29 mouse cellular contexts compared by ENCODE assay signal in genomic region chr14:123495544-123495943, GRCm38 (mm10).
DNase-seq lines count a peak whose midpoint lies in the region; ATAC-seq and TF ChIP-seq lines count a peak whose summit lies in the region.
"Had no signal": no experiment of that assay in that cellular context is flagged by ENCODE, and none has a peak within 500 bp of the region (broad histone marks: within the 10 kb centered on the region; RNA-seq: fewer than 3 reads in every experiment).

No protein-coding gene starts in this region.

- H3K4me2 ChIP-seq in forebrain, embryonic 13.5 days: no peak overlapping the region
- H3K4me2 ChIP-seq in midbrain, embryonic 16.5 days (ENCODE audit: low read length): no peak overlapping the region
- H3K4me2 ChIP-seq in midbrain, postnatal 0 days (ENCODE audit: low read depth, low read length, poor library complexity, severe bottlenecking): no peak overlapping the region
- no peak overlapping the region for H3K4me2 ChIP-seq in forebrain, embryonic 16.5 days (ENCODE audit: low read length)
- H3K4me2 ChIP-seq: embryonic facial prominence, embryonic 13.5 days; heart, embryonic 13.5 days; hindbrain, embryonic 12.5 days; hindbrain, embryonic 15.5 days had no signal

- H3K4me1 ChIP-seq in forebrain, embryonic 13.5 days: no peaks in the 10 kb centered on the region
- no peaks in the 10 kb centered on the region for H3K4me1 ChIP-seq in forebrain, embryonic 10.5 days
- H3K4me1 ChIP-seq in midbrain, embryonic 16.5 days (ENCODE audit: control insufficient read depth, insufficient read depth, low read length): no peaks in the 10 kb centered on the region
- no peaks in the 10 kb centered on the region for H3K4me1 ChIP-seq in midbrain, postnatal 0 days (ENCODE audit: insufficient read depth, low read length)
- H3K4me1 ChIP-seq in forebrain, embryonic 16.5 days (replicated peaks; ENCODE audit: control insufficient read depth, insufficient read depth, low read length): no peaks in the 10 kb centered on the region
- H3K4me1 ChIP-seq: embryonic facial prominence, embryonic 10.5 days; embryonic facial prominence, embryonic 13.5 days; heart, embryonic 10.5 days; heart, embryonic 13.5 days; hindbrain, embryonic 12.5 days; hindbrain, embryonic 15.5 days had no signal

- TF ChIP-seq CTCF in midbrain, postnatal 0 days (IDR thresholded peaks at IDR 0.05): no peak

- H3K27ac ChIP-seq in forebrain, embryonic 13.5 days: no peak overlapping the region
- H3K27ac ChIP-seq in forebrain, embryonic 10.5 days: no peak overlapping the region
- H3K27ac ChIP-seq in midbrain, embryonic 16.5 days (ENCODE audit: low read length): no peak overlapping the region
- H3K27ac ChIP-seq in midbrain, postnatal 0 days (ENCODE audit: low read depth, low read length): no peak overlapping the region
- H3K27ac ChIP-seq in forebrain, embryonic 16.5 days (ENCODE audit: low read length): no peak overlapping the region
- H3K27ac ChIP-seq: embryonic facial prominence, embryonic 10.5 days; embryonic facial prominence, embryonic 13.5 days; heart, adult 2 months; heart, embryonic 10.5 days; heart, embryonic 13.5 days; hindbrain, embryonic 12.5 days; hindbrain, embryonic 15.5 days had no signal

- peak; percentile 70 for ATAC-seq in forebrain, embryonic 13.5 days
- 0 out of 2 replicates have a peak, but pooled peaks have one; percentile 14 for ATAC-seq in midbrain, embryonic 16.5 days
- no peak for ATAC-seq in midbrain, postnatal 0 days (ENCODE audit: low FRiP score)
- peak; percentile 79 for ATAC-seq in forebrain, embryonic 16.5 days
- ATAC-seq: intestine, postnatal 0 days; Patski had no signal

- H3K9me3 ChIP-seq in forebrain, embryonic 13.5 days (replicated peaks): no peaks in the 10 kb centered on the region
- H3K9me3 ChIP-seq in forebrain, embryonic 10.5 days: no peaks in the 10 kb centered on the region
- no peaks in the 10 kb centered on the region for H3K9me3 ChIP-seq in midbrain, embryonic 16.5 days (replicated peaks; ENCODE audit: control insufficient read depth, low read length, poor library complexity, severe bottlenecking)
- H3K9me3 ChIP-seq in midbrain, postnatal 0 days (ENCODE audit: low read length): no peaks in the 10 kb centered on the region
- H3K9me3 ChIP-seq in forebrain, embryonic 16.5 days (ENCODE audit: control insufficient read depth, low read length): no peaks in the 10 kb centered on the region
- H3K9me3 ChIP-seq: embryonic facial prominence, embryonic 10.5 days; embryonic facial prominence, embryonic 13.5 days; G1E; heart, embryonic 10.5 days; heart, embryonic 13.5 days; hindbrain, embryonic 12.5 days; hindbrain, embryonic 15.5 days had no signal

- H3K27me3 ChIP-seq in forebrain, embryonic 13.5 days: no peaks in the 10 kb centered on the region
- H3K27me3 ChIP-seq in forebrain, embryonic 10.5 days (ENCODE audit: poor library complexity, severe bottlenecking): no peaks in the 10 kb centered on the region
- H3K27me3 ChIP-seq in midbrain, embryonic 16.5 days (ENCODE audit: control insufficient read depth, insufficient read depth, low read depth, low read length): no peaks in the 10 kb centered on the region
- no peaks in the 10 kb centered on the region for H3K27me3 ChIP-seq in midbrain, postnatal 0 days (ENCODE audit: insufficient read depth, low read length)
- H3K27me3 ChIP-seq in forebrain, embryonic 16.5 days (replicated peaks; ENCODE audit: control insufficient read depth, insufficient read depth, low read length): no peaks in the 10 kb centered on the region
- H3K27me3 ChIP-seq: CH12.LX; embryonic facial prominence, embryonic 13.5 days; heart, embryonic 13.5 days; hindbrain, embryonic 12.5 days; hindbrain, embryonic 15.5 days had no signal

- H3K9ac ChIP-seq in forebrain, embryonic 13.5 days: no peak overlapping the region
- no peak overlapping the region for H3K9ac ChIP-seq in midbrain, embryonic 16.5 days (ENCODE audit: low read depth, low read length)
- H3K9ac ChIP-seq in midbrain, postnatal 0 days (replicated peaks; ENCODE audit: low read length, poor library complexity, severe bottlenecking): no peak overlapping the region
- H3K9ac ChIP-seq in forebrain, embryonic 16.5 days (replicated peaks; ENCODE audit: low read depth, low read length): no peak overlapping the region
- H3K9ac ChIP-seq: embryonic facial prominence, embryonic 13.5 days; heart, embryonic 13.5 days; hindbrain, embryonic 12.5 days; hindbrain, embryonic 15.5 days had no signal

- no peaks in the 10 kb centered on the region for H3K36me3 ChIP-seq in forebrain, embryonic 13.5 days (ENCODE audit: poor library complexity, severe bottlenecking)
- H3K36me3 ChIP-seq in forebrain, embryonic 10.5 days (replicated peaks): no peaks in the 10 kb centered on the region
- H3K36me3 ChIP-seq in midbrain, embryonic 16.5 days (ENCODE audit: control insufficient read depth, insufficient read depth, low read length): no peaks in the 10 kb centered on the region
- H3K36me3 ChIP-seq in midbrain, postnatal 0 days (ENCODE audit: insufficient read depth, low read length): no peaks in the 10 kb centered on the region
- no peaks in the 10 kb centered on the region for H3K36me3 ChIP-seq in forebrain, embryonic 16.5 days (ENCODE audit: control insufficient read depth, insufficient read depth)
- H3K36me3 ChIP-seq: embryonic facial prominence, embryonic 10.5 days; embryonic facial prominence, embryonic 13.5 days; G1E; heart, embryonic 10.5 days; heart, embryonic 13.5 days; hindbrain, embryonic 12.5 days; hindbrain, embryonic 15.5 days had no signal

- no peak overlapping the region for H3K4me3 ChIP-seq in forebrain, embryonic 13.5 days
- H3K4me3 ChIP-seq in forebrain, embryonic 10.5 days: no peak overlapping the region
- H3K4me3 ChIP-seq in midbrain, embryonic 16.5 days (ENCODE audit: low read depth, low read length): no peak overlapping the region
- no peak overlapping the region for H3K4me3 ChIP-seq in midbrain, postnatal 0 days (ENCODE audit: low read depth, low read length)
- H3K4me3 ChIP-seq in forebrain, embryonic 16.5 days (replicated peaks; ENCODE audit: low read length): no peak overlapping the region
- H3K4me3 ChIP-seq: embryonic facial prominence, embryonic 10.5 days; embryonic facial prominence, embryonic 13.5 days; erythroblast, embryonic 14.5 days; heart, adult 2 months; heart, embryonic 10.5 days; heart, embryonic 13.5 days; hindbrain, embryonic 12.5 days; hindbrain, embryonic 15.5 days had no signal

- no peak for DNase-seq in forebrain, embryonic 10.5 days (ENCODE audit: extremely low spot score, low spot score)
- no peak for DNase-seq in midbrain, postnatal 0 days (ENCODE audit: low spot score)
- DNase-seq in cerebellum, postnatal 4 days (ENCODE audit: low spot score in 2 of 2): no peak
- DNase-seq in frontal cortex, postnatal 36 days (ENCODE audit: low spot score in 2 of 2): no peak
- DNase-seq: adrenal gland, postnatal 10 days; adrenal gland, postnatal 36 days; B cell, adult 2 months; cerebellum, adult 11 months; cerebellum, adult 2 months; cerebellum, adult 9-11 months; cerebellum, postnatal 25 days; embryo, embryonic 11 days; gastrocnemius, postnatal 25 days; heart, adult 2 months; heart, postnatal 14 days had no signal
